Mouse (Mus musculus) embryonic facial prominence, embryonic 14.5 days (tissue): Measurements from ENCODE around the gene Cacna1c. TPM values are rescaled to one million over a fixed set of nuclear protein-coding genes. Genes with fewer than 3 reads are reported as not detected.
"Not testable (repeated sequence)": the region's sequence is repeated elsewhere in the genome, so short reads cannot be mapped to it uniquely, and the experiment has no call there.

Experiments
- ATAC-seq: fragments of 200-750 bp; cut with Nextera tagmentation; 2 replicates; pipeline ENCODE4 v1.8.0; 2017; ENCODE audit warnings: low read depth, moderate number of reproducible peaks, moderate TSS enrichment
- DNase-seq: peaks from one replicate; pipeline ENCODE4 v3.0.0-alpha.2; 2015; ENCODE audit warnings: low spot score
- H3K27ac ChIP-seq: fragments of 300-500 bp; sonication (generic); replicated peaks from 2 replicates; pipeline ENCODE4 v1.5.1; 2014; ENCODE audit warnings: low read depth, mild to moderate bottlenecking, low read length, moderate library complexity
- H3K27me3 ChIP-seq: fragments of 300-500 bp; sonication (generic); replicated peaks from 2 replicates; pipeline ENCODE4 v1.6.1; 2014; ENCODE audit warnings: low read length; ENCODE audit not compliant: control insufficient read depth, insufficient read depth
- H3K36me3 ChIP-seq: fragments of 300-500 bp; sonication (generic); 2 replicates; pipeline ENCODE4 v1.6.1; 2014; ENCODE audit warnings: low read length, mixed read lengths; ENCODE audit not compliant: control insufficient read depth, insufficient read depth
- H3K4me1 ChIP-seq: fragments of 300-500 bp; sonication (generic); 2 replicates; pipeline ENCODE4 v1.6.1; 2014; ENCODE audit warnings: antibody characterized with exemption, low read length; ENCODE audit not compliant: control insufficient read depth, insufficient read depth
- H3K4me2 ChIP-seq: fragments of 300-500 bp; sonication (generic); 2 replicates; pipeline ENCODE4 v1.6.1; 2014; ENCODE audit warnings: low read depth, mild to moderate bottlenecking, low read length, moderate library complexity, mixed read lengths
- H3K4me3 ChIP-seq: fragments of 300-500 bp; sonication (generic); 2 replicates; pipeline ENCODE4 v1.5.1; 2014; ENCODE audit warnings: low read depth, mild to moderate bottlenecking, low read length
- H3K9ac ChIP-seq: fragments of 300-500 bp; sonication (generic); 2 replicates; pipeline ENCODE4 v1.6.1; 2014; ENCODE audit warnings: low read depth, mild to moderate bottlenecking, low read length, moderate library complexity, mixed read lengths
- H3K9me3 ChIP-seq: fragments of 300-500 bp; sonication (generic); 2 replicates; pipeline ENCODE4 v1.6.1; 2016; ENCODE audit warnings: low read length; ENCODE audit not compliant: control insufficient read depth
- whole genome bisulfite sequencing: fragments of 180-500 bp; shearing (Covaris S2); extraction: QIAGEN DNeasy Blood & Tissue Kit; methylation state at CpG from one replicate; pipeline ENCODE4 v1.1.7; 2014; 5-methylcytosine and 5-hydroxymethylcytosine counted together
- polyA plus RNA-seq: library from polyadenylated mRNA; unstranded; fragments of >200 nt; fragmentation: Nextera tagmentation; extraction: Ambion mirVana; gene quantifications from 2 replicates; pipeline ENCODE4 v1.2.1, GENCODE M21; 2014

The Cacna1c gene
- polyA plus RNA-seq, 1 experiment from 2014 or later, result 4.8 TPM

- H3K4me2 ChIP-seq, result peak overlapping the region; percentile 57
- peak overlapping the region; percentile 43; the same call in 1 of the 2 replicates for H3K9ac ChIP-seq
- DNase-seq (peak; percentile 34), ATAC-seq (peak; percentile 77)
- peak overlapping the region; percentile 35 for H3K4me3 ChIP-seq
- peaks cover 3% of the 10 kb centered on the region; the same call in 1 of the 2 replicates for H3K4me1 ChIP-seq
- no peak overlapping the region for H3K27ac ChIP-seq
- H3K27me3 ChIP-seq, result peaks cover 24% of the 10 kb centered on the region
- no peaks in the 10 kb centered on the region for H3K9me3 ChIP-seq
- H3K36me3 ChIP-seq, result peaks cover 19% of the 10 kb centered on the region; the same call in 1 of the 2 replicates
- 9% methylated on average over 34 of the region's 34 CpGs for WGBS
These were observed 602.7 kb downstream of the Cacna1c start for GRCm38 (mm10) chr6:118593377-118594061.

GRCm38 (mm10) chr6:118592662-118593376, 603.4 kb downstream of the Cacna1c start:
- peak overlapping the region; percentile 43; the same call in 1 of the 2 replicates for H3K9ac ChIP-seq
- peaks cover 16% of the 10 kb centered on the region; the same call in 1 of the 2 replicates for H3K36me3 ChIP-seq
- ATAC-seq, result no peak
- H3K4me2 ChIP-seq, result peak overlapping the region; percentile 57
- no peak for DNase-seq
- H3K4me3 ChIP-seq, result peak overlapping the region; percentile 35
- WGBS, result 27% methylated on average over 21 of the region's 21 CpGs
- H3K27ac ChIP-seq, result no peak overlapping the region
- H3K4me1 ChIP-seq, result peaks cover 3% of the 10 kb centered on the region; the same call in 1 of the 2 replicates
- H3K9me3 ChIP-seq, result no peaks in the 10 kb centered on the region
- peaks cover 24% of the 10 kb centered on the region for H3K27me3 ChIP-seq

- H3K4me1 ChIP-seq, H3K4me2 ChIP-seq, H3K9me3 ChIP-seq, H3K36me3 ChIP-seq, ATAC-seq, H3K4me3 ChIP-seq, H3K27ac ChIP-seq, DNase-seq, H3K27me3 ChIP-seq, H3K9ac ChIP-seq: not testable (repeated sequence)
- 77% methylated on average over 4 of the region's 4 CpGs for WGBS
These were observed 617.5 kb downstream of the Cacna1c start for GRCm38 (mm10) chr6:118578741-118579140.

- H3K27me3 ChIP-seq, result no peaks in the 10 kb centered on the region
- ATAC-seq (peak; percentile 70; the same call in 1 of the 2 replicates), DNase-seq (peak; percentile 78)
- H3K4me3 ChIP-seq, result no peak overlapping the region
- no peak overlapping the region for H3K9ac ChIP-seq
- no peak overlapping the region for H3K27ac ChIP-seq
- H3K36me3 ChIP-seq, result no peaks in the 10 kb centered on the region
- WGBS, result 64% methylated on average over 6 of the region's 6 CpGs
- no peaks in the 10 kb centered on the region for H3K4me1 ChIP-seq
- no peaks in the 10 kb centered on the region for H3K9me3 ChIP-seq
- H3K4me2 ChIP-seq, result no peak overlapping the region
These were observed 621.9 kb downstream of the Cacna1c start for GRCm38 (mm10) chr6:118574351-118574750.

- Histone ChIP-seq H3K36me3 (no peaks in the 10 kb centered on the region), H3K9ac (no peak overlapping the region), H3K9me3 (peaks cover 6% of the 10 kb centered on the region; the same call in 1 of the 2 replicates), H3K27me3 (no peaks in the 10 kb centered on the region), H3K4me1 (peaks cover 3% of the 10 kb centered on the region; the same call in 1 of the 2 replicates), H3K27ac (no peak overlapping the region), H3K4me3 (no peak overlapping the region), H3K4me2 (no peak overlapping the region)
- ATAC-seq (no peak), DNase-seq (no peak)
- 94% methylated on average over 3 of the region's 3 CpGs for WGBS
These were observed 628.4 kb downstream of the Cacna1c start for GRCm38 (mm10) chr6:118567816-118568215.

GRCm38 (mm10) chr6:118561745-118562609, 634.2 kb downstream of the Cacna1c start, which contains the start of gene Ankrd26:
TSS of gene Ankrd26 (minus strand) at chr6:118562226.
- H3K27ac ChIP-seq, result peak within 1 kb of the TSS; percentile 70
- peak; percentile 98 for ATAC-seq
- no peaks in the 10 kb centered on the region for H3K9me3 ChIP-seq

GRCm38 (mm10) chr6:118561225-118561624, 635.0 kb downstream of the Cacna1c start:
- no peaks in the 10 kb centered on the region for H3K9me3 ChIP-seq
- peak overlapping the region; percentile 95 for H3K4me2 ChIP-seq
- peaks cover 11% of the 10 kb centered on the region for H3K4me1 ChIP-seq
- DNase-seq (no peak), ATAC-seq (no peak)
- H3K4me3 ChIP-seq, result peak overlapping the region; percentile 77
- H3K27me3 ChIP-seq, result no peaks in the 10 kb centered on the region
- H3K36me3 ChIP-seq, result peaks cover 29% of the 10 kb centered on the region
- WGBS, result 85% methylated on average over 8 of the region's 8 CpGs
- peak overlapping the region; percentile 84 for H3K9ac ChIP-seq
- H3K27ac ChIP-seq, result no peak overlapping the region; the same call in 1 of the 2 replicates

More at GRCm38 (mm10) chr6:118561745-118562609, 634.2 kb downstream of the Cacna1c start, which contains the start of gene Ankrd26:
- H3K4me3 ChIP-seq, result peak within 1 kb of the TSS; percentile 77
- peaks cover 22% of the 10 kb centered on the region for H3K36me3 ChIP-seq
- peaks cover 11% of the 10 kb centered on the region for H3K4me1 ChIP-seq
- H3K4me2 ChIP-seq, result peak within 1 kb of the TSS; percentile 95
- 5% methylated on average over 52 of the region's 54 CpGs for WGBS
- H3K27me3 ChIP-seq, result no peaks in the 10 kb centered on the region
- peak within 1 kb of the TSS; percentile 84 for H3K9ac ChIP-seq
- DNase-seq, result peak; percentile 95

- Histone ChIP-seq H3K36me3 (peaks cover 71% of the 10 kb centered on the region), H3K4me3 (no peak overlapping the region), H3K9ac (no peak overlapping the region), H3K27ac (no peak overlapping the region), H3K4me2 (no peak overlapping the region), H3K9me3 (no peaks in the 10 kb centered on the region), H3K27me3 (no peaks in the 10 kb centered on the region), H3K4me1 (no peaks in the 10 kb centered on the region)
- WGBS, result 94% methylated on average over 4 of the region's 4 CpGs
- DNase-seq (no peak), ATAC-seq (no peak)
These were observed 657.6 kb downstream of the Cacna1c start for GRCm38 (mm10) chr6:118538627-118539026.
